Mouse (Mus musculus) bone marrow, adult 2 months (tissue): ENCODE measurements around the gene Llgl2.

ENCODE experiments used
- CTCF ChIP-seq: fragments of 200-500 bp; IDR thresholded peaks from 2 replicates; pipeline ENCODE4 v1.5.1; 2011; ENCODE audit warnings: low read length, control low read depth; ENCODE audit not compliant: control insufficient read depth, insufficient read depth
- POLR2A ChIP-seq: fragments of 200-500 bp; IDR thresholded peaks from 2 replicates; pipeline ENCODE4 v1.6.1; 2011; ENCODE audit warnings: low read depth, mild to moderate bottlenecking, control low read depth, low read length, borderline replicate concordance; ENCODE audit not compliant: control insufficient read depth

DNA sequence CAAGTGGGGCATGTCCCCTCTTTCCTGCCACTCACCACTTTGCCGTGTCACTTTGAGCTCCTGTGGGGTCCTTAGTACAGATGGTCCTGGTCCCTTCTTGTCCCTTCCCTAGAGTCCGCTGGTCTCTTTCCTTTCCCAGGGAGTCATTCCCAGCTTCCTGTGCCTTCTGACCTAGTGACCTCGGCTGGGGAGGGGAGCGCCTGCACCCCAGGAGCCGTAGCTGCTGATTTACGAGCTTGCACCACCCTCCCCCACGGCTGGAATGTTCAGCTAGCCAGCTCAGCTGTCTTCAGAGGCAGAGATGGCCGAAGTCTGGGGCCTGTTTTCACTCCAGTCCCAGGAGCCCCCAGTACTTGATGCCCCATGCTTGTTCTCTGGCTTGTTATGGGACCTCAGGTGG is 8.7 kb downstream of the Llgl2 start:
- TF ChIP-seq POLR2A = no peak
- no peak for TF ChIP-seq CTCF
